Mouse (Mus musculus) megakaryocyte, embryonic 14.5 days (primary cell): ENCODE data around the gene Hes2. TPM values are rescaled to one million over a fixed set of nuclear protein-coding genes. Genes with fewer than 3 reads are reported as not detected.

Experiments
- H3K27me3 ChIP-seq: replicated peaks from 2 replicates; pipeline ENCODE3; 2012; ENCODE audit warnings: inconsistent platforms
- H3K36me3 ChIP-seq: replicated peaks from 2 replicates; pipeline ENCODE3; 2012; ENCODE audit warnings: low read length, inconsistent platforms, mixed read lengths
- H3K4me1 ChIP-seq: 2 replicates; pipeline ENCODE4 v1.6.1; 2012; ENCODE audit warnings: inconsistent platforms
- H3K4me3 ChIP-seq: replicated peaks from 2 replicates; pipeline ENCODE3; 2012; ENCODE audit warnings: moderate library complexity, mild to moderate bottlenecking, inconsistent platforms
- H3K9me3 ChIP-seq: 2 replicates; pipeline ENCODE4 v1.6.1; 2012; ENCODE audit warnings: inconsistent platforms
- FLI1 ChIP-seq: IDR thresholded peaks from 2 replicates; pipeline ENCODE4 v1.6.1; 2012; ENCODE audit warnings: low read length, inconsistent platforms, mixed read lengths
- GATA1 ChIP-seq: IDR thresholded peaks from 3 replicates; pipeline ENCODE4 v1.6.1; 2012; ENCODE audit warnings: mixed read lengths, low read length, inconsistent platforms, borderline replicate concordance
- polyA plus RNA-seq: library from polyadenylated mRNA; stranded (reverse); fragments of >175 nt; gene quantifications from 2 replicates; pipeline ENCODE4 v1.2.3, GENCODE M21; 2012; ENCODE audit warnings: low replicate concordance; ENCODE audit not compliant: insufficient read depth

The Hes2 gene
- polyA plus RNA-seq, 1 experiment = not detected

GRCm38 (mm10) chr4:152189691-152190090, 31.0 kb downstream of the Hes2 start:
- Histone ChIP-seq H3K4me3 (peak overlapping the region; percentile 91), H3K9me3 (no peaks in the 10 kb centered on the region), H3K27me3 (no peaks in the 10 kb centered on the region), H3K4me1 (peaks cover 98% of the 10 kb centered on the region), H3K36me3 (peaks cover 15% of the 10 kb centered on the region)
- TF ChIP-seq GATA1 = no peak
- TF ChIP-seq FLI1 = no peak

DNA sequence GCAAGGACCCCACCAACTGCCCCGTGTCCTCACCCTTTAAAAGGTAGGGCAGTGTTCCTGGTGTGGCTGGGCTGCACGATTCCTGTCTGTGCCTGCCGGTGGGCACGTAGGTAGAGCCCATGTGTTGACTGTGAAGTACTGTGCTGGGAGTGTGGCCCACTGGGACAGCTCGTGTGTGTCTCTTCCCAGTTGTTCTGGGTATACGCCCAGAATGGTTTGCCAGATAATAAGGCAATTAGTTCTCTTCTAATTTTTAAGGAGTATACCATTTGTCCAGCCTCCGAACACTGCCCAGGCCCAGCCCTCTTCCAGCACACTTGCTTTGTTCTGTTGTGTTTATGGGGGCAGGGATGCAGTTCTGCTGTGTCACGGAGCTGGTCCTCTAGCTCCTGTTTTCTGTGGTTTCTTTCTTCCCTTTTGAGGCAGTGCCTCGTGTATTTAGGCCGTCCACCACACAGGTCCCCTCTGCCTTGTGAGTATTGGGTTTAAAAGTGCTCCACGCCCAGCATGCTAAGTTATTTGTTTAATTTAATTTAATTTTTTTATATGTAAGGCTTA, 31.5 kb downstream of the Hes2 start:
- H3K4me1 ChIP-seq = peaks cover 98% of the 10 kb centered on the region

GRCm38 (mm10) chr4:152190701-152191100, 32.0 kb downstream of the Hes2 start:
- TF ChIP-seq FLI1 = no peak
- no peak for TF ChIP-seq GATA1
- Histone ChIP-seq H3K4me1 (peaks cover 98% of the 10 kb centered on the region), H3K4me3 (peak overlapping the region; percentile 91), H3K27me3 (no peaks in the 10 kb centered on the region), H3K9me3 (no peaks in the 10 kb centered on the region), H3K36me3 (peaks cover 20% of the 10 kb centered on the region)

More for the DNA sequence above, 31.5 kb downstream of the Hes2 start:
- Histone ChIP-seq H3K9me3 (no peaks in the 10 kb centered on the region), H3K4me3 (peak overlapping the region; percentile 91), H3K27me3 (no peaks in the 10 kb centered on the region), H3K36me3 (peaks cover 18% of the 10 kb centered on the region)
- TF ChIP-seq GATA1 = no peak
- TF ChIP-seq FLI1 = no peak

DNA sequence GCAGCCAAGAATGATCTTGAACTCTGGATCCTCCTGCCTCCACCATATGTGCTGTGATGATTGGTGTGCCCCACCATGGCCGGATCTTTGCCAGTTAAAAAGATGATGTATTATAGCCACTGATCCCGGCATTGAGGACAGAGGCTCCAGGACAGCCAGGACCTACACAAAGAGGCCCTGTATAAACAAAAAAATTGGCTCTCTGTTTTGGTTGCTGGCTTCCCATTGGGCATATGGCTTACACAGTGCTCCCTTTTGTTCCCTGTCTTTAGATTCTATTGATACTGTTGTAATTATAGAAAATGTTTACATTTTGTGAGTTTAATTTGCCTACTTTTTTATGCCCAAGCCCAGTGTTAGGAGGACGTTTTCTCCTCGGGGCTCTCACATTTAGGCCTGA, 33.9 kb downstream of the Hes2 start:
- Histone ChIP-seq H3K4me3 (no peak overlapping the region), H3K27me3 (no peaks in the 10 kb centered on the region), H3K36me3 (peaks cover 31% of the 10 kb centered on the region), H3K4me1 (peaks cover 98% of the 10 kb centered on the region), H3K9me3 (no peaks in the 10 kb centered on the region)
- TF ChIP-seq GATA1 = no peak
- no peak for TF ChIP-seq FLI1

GRCm38 (mm10) chr4:152194476-152195175, 36.0 kb downstream of the Hes2 start:
- Histone ChIP-seq H3K4me1 (peaks cover 96% of the 10 kb centered on the region), H3K27me3 (no peaks in the 10 kb centered on the region), H3K9me3 (no peaks in the 10 kb centered on the region), H3K4me3 (no peak overlapping the region), H3K36me3 (peaks cover 23% of the 10 kb centered on the region)
- TF ChIP-seq FLI1 = no peak
- TF ChIP-seq GATA1 = no peak

DNA sequence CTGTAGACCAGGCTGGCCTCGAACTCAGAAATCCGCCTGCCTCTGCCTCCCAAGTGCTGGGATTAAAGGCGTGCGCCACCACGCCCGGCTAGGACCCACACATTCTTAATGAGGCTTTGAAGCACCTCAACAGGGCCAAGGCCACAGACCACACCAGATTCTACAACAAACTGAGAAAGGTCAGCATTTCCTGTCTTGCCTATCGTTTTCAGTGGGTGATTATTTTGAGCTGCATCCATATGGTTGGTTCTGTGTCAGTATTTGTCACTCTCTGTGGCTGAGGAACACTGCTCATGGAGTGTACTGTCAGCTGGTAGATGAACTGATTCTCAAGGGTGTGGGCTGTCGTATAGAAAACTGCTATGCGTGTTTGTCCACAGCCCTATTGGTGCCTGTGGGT, 37.6 kb downstream of the Hes2 start:
- no peak for TF ChIP-seq GATA1
- TF ChIP-seq FLI1 = no peak
- Histone ChIP-seq H3K4me1 (peaks cover 96% of the 10 kb centered on the region), H3K9me3 (no peaks in the 10 kb centered on the region), H3K4me3 (no peak overlapping the region), H3K36me3 (peaks cover 36% of the 10 kb centered on the region), H3K27me3 (no peaks in the 10 kb centered on the region)

- Histone ChIP-seq H3K9me3 (no peaks in the 10 kb centered on the region), H3K36me3 (peaks cover 47% of the 10 kb centered on the region), H3K4me3 (no peak overlapping the region), H3K27me3 (no peaks in the 10 kb centered on the region), H3K4me1 (peaks cover 96% of the 10 kb centered on the region)
- TF ChIP-seq GATA1 (no peak), FLI1 (no peak)
These were observed 38.9 kb downstream of the Hes2 start for GRCm38 (mm10) chr4:152197545-152197944.

- H3K36me3 ChIP-seq = peaks cover 47% of the 10 kb centered on the region
- H3K27me3 ChIP-seq = no peaks in the 10 kb centered on the region
- no peak overlapping the region for H3K4me3 ChIP-seq
- TF ChIP-seq GATA1 (no peak), FLI1 (no peak)
- H3K9me3 ChIP-seq = no peaks in the 10 kb centered on the region
- peaks cover 96% of the 10 kb centered on the region for H3K4me1 ChIP-seq
These were observed 41.0 kb downstream of the Hes2 start for GRCm38 (mm10) chr4:152199617-152200016.

DNA sequence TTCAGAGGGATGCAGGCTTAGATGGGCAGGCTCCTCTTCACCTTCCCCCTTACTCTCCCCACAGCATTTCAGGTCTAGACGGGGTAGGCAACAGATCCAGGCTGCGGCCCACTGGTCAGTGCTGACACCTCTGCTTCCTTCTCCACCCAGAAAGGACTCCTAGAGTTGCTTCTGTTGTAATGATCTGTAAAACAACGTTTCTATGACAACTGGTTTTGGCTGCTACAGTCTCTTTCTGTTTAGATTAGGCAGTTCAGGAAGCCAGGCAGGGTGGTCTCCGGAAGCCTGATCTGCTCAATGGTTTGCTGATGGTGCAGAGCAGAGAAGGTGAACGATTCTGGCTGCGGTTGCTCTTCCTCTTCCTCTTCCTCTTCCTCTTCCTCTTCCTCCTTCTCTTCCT, 42.8 kb downstream of the Hes2 start:
- H3K4me1 ChIP-seq = peaks cover 96% of the 10 kb centered on the region

DNA sequence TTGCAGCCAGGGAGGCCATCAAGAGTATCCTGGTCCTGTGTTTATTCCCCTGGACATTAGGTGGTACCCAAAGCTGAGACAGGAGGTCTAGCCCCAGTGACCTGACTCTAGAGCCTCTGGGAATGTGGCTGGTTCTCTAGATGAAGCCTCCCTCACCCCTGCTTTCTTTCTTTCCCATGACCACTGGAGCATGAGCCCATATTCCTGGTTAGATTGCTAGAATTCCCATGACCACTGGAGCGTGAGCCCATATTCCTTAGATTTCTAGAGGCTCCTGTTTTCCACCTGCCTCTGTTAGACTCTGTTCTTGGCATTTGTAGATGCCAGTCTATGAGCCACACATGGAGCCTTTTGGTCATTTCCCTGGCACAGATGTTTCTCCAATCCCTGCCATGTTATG, 43.8 kb downstream of the Hes2 start:
- Histone ChIP-seq H3K27me3 (no peaks in the 10 kb centered on the region), H3K9me3 (no peaks in the 10 kb centered on the region), H3K4me3 (no peak overlapping the region), H3K36me3 (peaks cover 46% of the 10 kb centered on the region), H3K4me1 (peaks cover 96% of the 10 kb centered on the region)
- TF ChIP-seq FLI1 = no peak
- no peak for TF ChIP-seq GATA1

More for the DNA sequence above, 42.8 kb downstream of the Hes2 start:
- Histone ChIP-seq H3K36me3 (peaks cover 41% of the 10 kb centered on the region), H3K9me3 (no peaks in the 10 kb centered on the region), H3K4me3 (peak overlapping the region; percentile 35), H3K27me3 (no peaks in the 10 kb centered on the region)
- TF ChIP-seq FLI1 = no peak
- TF ChIP-seq GATA1 = no peak

DNA sequence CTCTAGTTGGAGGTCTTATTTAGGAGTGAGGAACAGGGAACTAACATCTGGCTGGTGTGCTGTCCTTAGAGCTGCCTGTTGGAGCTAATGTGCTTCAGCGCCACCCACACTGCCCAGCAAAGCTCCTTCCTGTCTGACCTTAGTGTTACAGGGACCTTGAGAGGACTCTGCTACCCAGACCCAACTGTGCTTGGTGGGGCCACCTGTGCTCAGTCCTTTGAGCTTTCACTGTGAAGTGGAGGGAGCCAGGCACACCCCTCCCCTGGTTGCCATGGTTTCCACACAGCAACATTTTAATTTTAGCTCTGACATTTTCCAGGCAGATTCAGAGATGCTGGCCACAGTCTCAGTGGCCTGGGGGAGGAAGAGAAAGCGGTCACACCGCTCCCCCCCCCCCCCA, 44.2 kb downstream of the Hes2 start:
- H3K4me3 ChIP-seq = no peak overlapping the region
- peaks cover 46% of the 10 kb centered on the region for H3K36me3 ChIP-seq
- TF ChIP-seq FLI1 = no peak
- H3K9me3 ChIP-seq = no peaks in the 10 kb centered on the region
- no peaks in the 10 kb centered on the region for H3K27me3 ChIP-seq
- H3K4me1 ChIP-seq = peaks cover 96% of the 10 kb centered on the region
